Mouse (Mus musculus) colon, adult 2 months (tissue): ENCODE data around the gene Fbxo45. TPM values are rescaled to one million over a fixed set of nuclear protein-coding genes. Genes with fewer than 3 reads are reported as not detected.

Source experiments
- polyA plus RNA-seq: library from polyadenylated mRNA; depleted of rRNA; stranded (reverse); fragments of >200 nt; gene quantifications from 2 replicates; pipeline ENCODE4 v1.2.3, GENCODE M21; 2012; rRNA removed

The Fbxo45 gene
- polyA plus RNA-seq: 4.0 and 4.5 TPM in 2 replicates

DNA sequence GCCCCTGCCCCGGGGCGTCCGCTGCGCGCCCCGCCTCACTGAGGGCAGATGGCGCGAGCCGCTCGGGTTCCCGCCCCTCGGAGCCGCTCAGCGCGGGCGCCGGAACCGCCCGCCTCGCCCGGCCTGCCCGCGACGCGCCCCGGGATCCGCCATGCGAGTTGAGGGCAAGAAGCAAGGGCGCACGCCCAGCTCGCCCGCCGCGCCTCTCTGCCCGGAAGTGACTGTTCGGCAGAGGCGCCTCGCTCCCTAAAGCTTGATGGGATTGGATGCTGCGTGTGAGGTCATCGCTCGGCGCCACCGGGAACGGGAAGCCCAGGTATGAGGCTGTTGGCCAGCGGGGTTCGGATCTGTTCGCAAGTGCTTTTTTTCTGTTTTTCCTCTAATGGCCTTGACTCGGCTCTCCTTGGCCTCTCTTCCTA lies at the start of gene Fbxo45, which contains the start of gene Wdr53:
Fbxo45 (minus strand) TSS at position 207 of the 419 bp plus-strand sequence.
Wdr53 (plus strand) TSS at position 276 of the 419 bp plus-strand sequence.

DNA sequence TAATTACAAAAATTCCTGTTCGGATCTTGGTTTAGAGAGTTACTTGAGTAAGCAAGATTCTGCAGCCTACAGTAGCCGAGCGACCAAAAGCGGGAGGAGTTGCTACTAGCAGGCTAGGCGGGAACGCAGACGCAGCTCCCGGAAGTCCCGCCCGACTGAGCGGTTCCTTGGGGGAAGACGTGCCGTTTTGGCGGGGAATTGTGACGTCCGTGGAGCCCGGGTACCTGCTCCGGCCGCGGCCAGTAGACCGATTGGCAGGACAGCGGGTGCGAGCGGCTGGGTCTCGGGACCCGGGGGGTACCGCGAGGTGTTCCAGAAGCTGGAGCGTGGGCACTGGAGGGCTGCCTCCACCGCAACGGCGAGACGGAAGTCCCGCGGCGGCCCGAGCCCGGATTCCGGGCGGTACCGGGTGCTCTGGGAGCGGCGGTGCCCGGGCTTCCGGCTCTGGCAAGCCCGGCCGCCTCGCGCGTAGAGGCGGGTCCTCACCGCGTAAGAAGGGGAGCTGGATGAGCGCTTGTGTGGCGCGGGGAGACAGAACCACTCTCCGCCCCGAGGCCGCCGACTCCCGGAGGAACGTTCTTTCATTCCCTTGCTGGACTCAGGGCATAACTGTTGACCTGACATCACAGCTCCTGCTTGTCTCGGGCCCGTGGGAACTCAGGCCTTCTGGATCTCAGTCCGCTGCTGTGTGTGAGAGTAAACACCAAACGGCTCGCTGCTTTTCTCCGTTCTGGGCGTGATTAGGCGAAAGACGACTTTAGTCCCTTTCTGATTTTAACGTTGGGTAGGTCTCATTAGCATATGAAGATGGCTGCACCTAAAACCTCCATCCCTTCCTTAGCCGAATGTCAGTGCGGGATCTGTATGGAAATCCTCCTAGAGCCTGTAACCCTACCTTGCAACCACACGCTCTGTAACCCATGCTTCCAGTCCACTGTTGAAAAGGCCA lies 30.6 kb upstream of the Fbxo45 start, which contains the start of gene Rnf168:
Rnf168 (plus strand) TSS at position 152 of the 949 bp plus-strand sequence.

DNA sequence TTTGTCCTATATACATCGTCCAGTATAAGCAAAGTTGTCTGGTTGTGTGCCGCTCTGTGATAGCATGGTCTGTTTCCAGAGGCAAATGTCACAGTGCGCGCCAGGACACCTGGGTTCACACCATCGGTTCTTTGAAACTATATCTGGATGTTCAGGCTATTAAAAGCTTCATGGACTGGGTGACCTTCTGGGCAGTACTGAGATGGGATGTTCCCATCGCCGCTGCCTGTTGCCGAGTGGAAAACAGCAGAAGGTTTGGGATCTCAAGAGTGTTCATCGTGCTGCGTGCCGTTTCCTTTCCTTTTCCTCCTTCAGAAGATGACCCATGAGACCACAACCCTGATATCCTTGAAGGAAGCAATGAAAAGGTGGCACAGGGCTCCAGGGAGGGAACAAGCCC lies 24.3 kb upstream of the Fbxo45 start, which contains the start of gene Smco1:
Smco1 (plus strand) TSS at position 178 of the 400 bp plus-strand sequence.

Other genes starting within 250 kb of the Fbxo45 start
- gene Senp5, start 243.9 kb downstream of the Fbxo45 start, polyA plus RNA-seq: 2.5 and 2.6 TPM in 2 replicates
- 11.4 and 13.4 TPM in 2 replicates for gene Pak2, start 167.8 kb downstream of the Fbxo45 start, polyA plus RNA-seq
- 43.4 and 53.6 TPM in 2 replicates for gene Pigx, start 147.4 kb downstream of the Fbxo45 start, polyA plus RNA-seq
- gene Cep19, start 147.4 kb downstream of the Fbxo45 start, polyA plus RNA-seq: 19.4 and 23.4 TPM in 2 replicates
- 9.7 and 10.0 TPM in 2 replicates for gene Nrros, start 81.6 kb downstream of the Fbxo45 start, polyA plus RNA-seq
- gene Bex6, start 67.3 kb downstream of the Fbxo45 start, polyA plus RNA-seq: not detected in 2 replicates
- gene Wdr53, start 69 bp upstream of the Fbxo45 start, polyA plus RNA-seq: 3.0 and 3.3 TPM in 2 replicates
- not detected in 2 replicates for gene Smco1, start 24.3 kb upstream of the Fbxo45 start, polyA plus RNA-seq
- 8.0 and 10.4 TPM in 2 replicates for gene Rnf168, start 30.3 kb upstream of the Fbxo45 start, polyA plus RNA-seq
- 5.5 and 7.8 TPM in 2 replicates for gene Ubxn7, start 85.1 kb upstream of the Fbxo45 start, polyA plus RNA-seq
- 0.12 and 0.37 TPM in 2 replicates for gene Tm4sf19, start 153.3 kb upstream of the Fbxo45 start, polyA plus RNA-seq
- 1.0 and 1.5 TPM in 2 replicates for gene Tctex1d2, start 172.5 kb upstream of the Fbxo45 start, polyA plus RNA-seq
- gene Pcyt1a, start 183.8 kb upstream of the Fbxo45 start, polyA plus RNA-seq: 22.7 and 30.3 TPM in 2 replicates
- 14.4 and 76.4 TPM in 2 replicates for gene Slc51a, start 240.7 kb upstream of the Fbxo45 start, polyA plus RNA-seq
- gene Zdhhc19, start 249.1 kb upstream of the Fbxo45 start, polyA plus RNA-seq: 0.24 TPM in 1 of 2 replicates, not detected in the other